Mouse (Mus musculus): ENCODE measurements around the gene Robo2. TPM values are rescaled to one million over a fixed set of nuclear protein-coding genes. Genes with fewer than 3 reads are reported as not detected.

The Robo2 gene
- polyA plus RNA-seq, 1 experiment from 2014 or later, result 60.7 TPM

DNA sequence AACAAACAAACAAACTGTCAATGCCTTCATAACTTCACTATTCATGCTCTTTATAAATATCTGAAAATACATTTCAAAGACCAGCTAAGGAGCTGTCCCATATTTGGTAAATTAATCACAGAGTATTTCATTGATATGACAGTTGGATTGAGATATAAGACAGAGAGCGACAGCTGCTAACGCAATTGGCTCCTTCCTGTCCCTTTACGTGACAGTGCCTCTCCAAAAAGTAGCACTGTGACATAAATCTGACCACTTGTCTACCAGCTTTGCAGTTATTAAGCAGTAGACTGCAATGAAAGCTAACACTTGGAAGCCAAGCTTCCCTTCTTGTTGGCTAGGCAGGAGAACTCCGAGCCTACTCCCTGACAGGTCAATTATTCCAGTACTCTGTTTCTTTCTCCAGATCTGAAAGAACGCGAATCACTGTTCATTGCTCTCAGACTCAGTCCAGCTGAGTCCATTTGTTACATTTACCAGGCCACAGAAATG lies 452.1 kb downstream of the Robo2 start:
- H3K27me3 ChIP-seq, result no peaks in the 10 kb centered on the region
- no peaks in the 10 kb centered on the region for H3K9me3 ChIP-seq
- no peaks in the 10 kb centered on the region for H3K36me3 ChIP-seq
- no peak overlapping the region for H3K27ac ChIP-seq (replicated peaks)
- no peak overlapping the region for H3K4me3 ChIP-seq
- no peaks in the 10 kb centered on the region for H3K4me1 ChIP-seq
- WGBS, result 75% methylated on average over 6 of the region's 6 CpGs
- no peak overlapping the region for H3K4me2 ChIP-seq (replicated peaks)
- ATAC-seq (ENCODE audit: low FRiP score, low read depth), result no peak
- H3K9ac ChIP-seq (replicated peaks), result no peak overlapping the region

DNA sequence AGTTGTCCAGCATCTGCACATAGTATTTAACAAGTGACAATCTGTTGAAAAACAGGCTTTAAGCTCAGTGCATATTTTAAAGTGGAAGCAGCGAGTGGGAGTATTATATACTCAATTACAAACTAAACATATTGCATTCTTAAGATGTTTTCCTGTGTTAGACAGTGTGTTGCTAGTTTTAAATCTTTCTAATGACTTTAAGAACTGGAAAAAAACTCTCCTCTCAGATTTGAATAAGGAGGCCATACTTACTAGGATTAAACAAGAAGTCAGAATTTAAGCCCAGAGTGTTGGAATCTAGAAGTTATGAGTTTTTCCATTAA lies 453.1 kb downstream of the Robo2 start:
- no peaks in the 10 kb centered on the region for H3K9me3 ChIP-seq
- H3K27ac ChIP-seq (replicated peaks), result no peak overlapping the region
- no peak overlapping the region for H3K4me2 ChIP-seq (replicated peaks)
- no peaks in the 10 kb centered on the region for H3K27me3 ChIP-seq
- no peak overlapping the region for H3K4me3 ChIP-seq
- no peaks in the 10 kb centered on the region for H3K36me3 ChIP-seq
- 83% methylated on average over 1 of the region's 1 CpGs for WGBS
- no peaks in the 10 kb centered on the region for H3K4me1 ChIP-seq
- no peak for ATAC-seq (ENCODE audit: low FRiP score, low read depth)
- no peak overlapping the region for H3K9ac ChIP-seq (replicated peaks)

DNA sequence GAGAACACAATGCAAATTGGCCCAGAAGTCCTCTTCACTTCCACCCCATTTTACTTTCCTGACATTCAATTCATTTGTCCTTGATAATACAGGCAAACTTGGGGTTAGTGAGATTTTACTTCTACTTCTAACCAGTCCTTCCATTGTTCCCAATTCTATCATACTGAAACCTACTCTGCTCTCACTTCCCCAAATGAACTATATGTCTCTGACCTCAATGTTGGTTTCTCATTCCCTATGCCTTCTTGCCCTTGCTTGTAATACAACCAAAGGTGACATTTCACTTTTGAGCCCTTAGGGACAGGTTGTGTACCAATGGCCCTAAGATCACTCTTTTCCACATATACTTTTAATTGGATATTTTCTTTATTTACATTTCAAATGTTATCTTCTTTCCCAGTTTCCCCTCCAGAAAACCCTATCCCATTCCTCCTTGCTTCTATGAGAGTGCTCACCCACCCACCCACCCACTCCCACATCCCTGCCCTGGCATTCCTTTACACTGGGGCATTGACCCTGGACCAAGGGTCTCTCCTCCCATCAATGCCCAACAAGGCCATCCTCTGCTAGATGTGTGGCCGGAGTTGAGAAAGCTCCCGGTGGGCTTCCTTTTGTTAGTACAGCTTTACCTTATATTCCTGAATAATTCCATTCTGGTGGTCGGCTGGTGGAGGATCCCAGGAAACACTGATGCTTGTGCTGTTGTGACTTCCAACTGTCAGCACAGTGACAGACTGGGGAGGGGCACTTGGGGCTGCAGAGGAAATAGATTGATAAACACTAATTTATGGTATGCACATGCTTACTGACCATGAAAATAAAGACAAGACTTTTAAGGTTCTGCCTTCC lies 453.7 kb downstream of the Robo2 start:
- no peaks in the 10 kb centered on the region for H3K4me1 ChIP-seq
- no peak for ATAC-seq (ENCODE audit: low FRiP score, low read depth)
- no peaks in the 10 kb centered on the region for H3K9me3 ChIP-seq

DNA sequence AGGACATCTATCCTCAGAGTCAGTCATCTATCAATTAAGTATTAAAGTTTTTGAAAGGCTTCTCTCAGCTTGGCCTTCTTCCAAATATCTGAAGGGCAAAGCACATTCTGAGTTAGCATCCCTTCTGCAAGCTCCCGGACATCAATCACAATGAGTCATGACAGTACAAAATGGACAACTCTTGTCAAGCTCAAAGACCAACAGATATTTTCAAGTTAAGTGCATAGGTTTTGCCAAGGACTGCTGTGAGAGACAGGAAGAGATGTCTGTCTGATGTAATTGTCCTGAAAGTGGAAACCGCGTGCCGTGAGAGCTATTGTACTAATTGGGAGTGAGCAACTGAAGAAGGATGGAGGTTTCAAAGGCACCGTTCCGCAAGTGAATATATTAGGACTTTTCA lies 465.5 kb downstream of the Robo2 start:
- Histone ChIP-seq H3K36me3 (no peaks in the 10 kb centered on the region), H3K9ac (replicated peaks) (no peak overlapping the region), H3K4me1 (no peaks in the 10 kb centered on the region), H3K4me2 (replicated peaks) (no peak overlapping the region), H3K27me3 (no peaks in the 10 kb centered on the region), H3K4me3 (no peak overlapping the region), H3K27ac (replicated peaks) (no peak overlapping the region), H3K9me3 (no peaks in the 10 kb centered on the region)
- WGBS, result 86% methylated on average over 6 of the region's 6 CpGs
- no peak for ATAC-seq (ENCODE audit: low FRiP score, low read depth)

More for the DNA sequence above, 453.7 kb downstream of the Robo2 start:
- no peak overlapping the region for H3K27ac ChIP-seq (replicated peaks)
- H3K36me3 ChIP-seq, result no peaks in the 10 kb centered on the region
- H3K9ac ChIP-seq (replicated peaks), result no peak overlapping the region
- WGBS, result 37% methylated on average over 3 of the region's 3 CpGs
- H3K27me3 ChIP-seq, result no peaks in the 10 kb centered on the region
- no peak overlapping the region for H3K4me2 ChIP-seq (replicated peaks)
- H3K4me3 ChIP-seq, result no peak overlapping the region

DNA sequence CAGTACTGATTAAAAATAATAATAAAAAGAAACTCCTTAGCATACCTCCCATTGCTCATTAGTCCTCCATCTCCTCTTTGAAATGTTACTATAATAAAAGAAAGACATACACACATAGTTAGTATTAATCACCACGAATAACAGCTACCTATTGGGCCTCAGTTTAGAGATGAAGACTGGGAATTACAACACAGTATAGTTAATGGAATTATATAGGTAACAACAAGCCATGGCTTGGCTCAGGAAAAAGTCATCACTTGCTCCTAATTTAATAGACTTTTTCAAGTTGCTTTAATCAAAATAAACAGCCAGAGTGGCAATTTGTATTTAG lies 471.4 kb downstream of the Robo2 start:
- Histone ChIP-seq H3K4me1 (no peaks in the 10 kb centered on the region), H3K4me2 (replicated peaks) (no peak overlapping the region), H3K9me3 (no peaks in the 10 kb centered on the region), H3K4me3 (no peak overlapping the region), H3K9ac (replicated peaks) (no peak overlapping the region), H3K36me3 (no peaks in the 10 kb centered on the region), H3K27ac (replicated peaks) (no peak overlapping the region), H3K27me3 (no peaks in the 10 kb centered on the region)
- 67% methylated on average over 1 of the region's 1 CpGs for WGBS
- ATAC-seq (ENCODE audit: low FRiP score, low read depth), result no peak

DNA sequence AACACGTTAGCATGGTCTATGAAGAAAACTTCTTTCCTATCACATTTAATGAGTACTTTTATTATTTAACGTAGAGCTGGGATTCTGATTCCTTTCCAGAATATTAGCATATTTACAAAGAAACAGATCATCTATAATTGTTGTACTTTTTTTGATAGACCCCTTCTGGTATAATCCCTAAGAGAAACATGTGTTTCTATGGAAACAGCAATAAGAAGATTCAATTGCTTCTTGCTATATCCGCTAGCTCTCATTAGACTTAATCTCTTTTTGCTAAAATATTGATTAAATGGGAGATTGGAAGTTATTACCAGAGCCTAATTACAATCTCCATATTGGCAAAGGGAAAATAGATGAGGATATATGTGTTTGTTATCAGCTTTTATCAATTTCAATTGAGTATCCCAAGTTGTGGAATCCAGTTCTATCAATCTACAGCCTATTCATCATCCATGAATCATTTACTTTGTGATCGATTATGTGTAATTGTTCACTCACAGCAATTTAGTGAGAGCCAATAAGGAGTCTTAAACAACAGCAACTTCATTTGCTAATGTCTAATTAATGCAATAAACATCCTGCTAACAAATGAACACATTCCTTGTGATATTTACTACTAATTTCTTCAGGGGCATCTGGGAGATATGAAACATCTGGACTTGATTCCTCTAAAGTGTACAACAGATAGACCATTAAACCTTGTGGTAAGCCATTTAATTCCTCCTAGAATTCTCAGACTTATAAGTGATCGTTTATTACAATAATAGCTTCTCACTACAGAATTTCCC lies 472.0 kb downstream of the Robo2 start:
- H3K4me1 ChIP-seq, result no peaks in the 10 kb centered on the region
- WGBS, result 80% methylated on average over 5 of the region's 5 CpGs

DNA sequence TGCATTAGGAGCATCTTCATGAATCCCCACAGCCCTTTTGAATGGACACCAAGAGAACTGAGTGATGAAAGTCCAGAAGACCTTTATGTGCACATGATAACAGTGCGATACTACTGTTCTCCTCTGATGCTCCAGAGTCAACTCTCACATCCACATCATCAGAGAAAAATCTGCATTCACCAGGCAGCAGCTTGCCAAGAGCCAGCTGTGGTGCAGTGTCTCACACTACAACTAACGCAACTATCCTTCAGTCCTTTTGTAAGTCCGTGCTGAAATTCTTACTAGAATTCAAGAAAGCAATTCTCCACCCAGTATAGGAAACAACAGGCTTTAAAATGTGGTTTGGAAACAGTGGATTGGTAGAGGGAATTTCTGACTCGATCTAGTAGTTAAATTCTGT lies 481.3 kb downstream of the Robo2 start:
- no peak for ATAC-seq (ENCODE audit: low FRiP score, low read depth)
- WGBS, result 88% methylated on average over 4 of the region's 4 CpGs
- Histone ChIP-seq H3K9me3 (no peaks in the 10 kb centered on the region), H3K4me1 (no peaks in the 10 kb centered on the region), H3K4me2 (replicated peaks) (no peak overlapping the region), H3K9ac (replicated peaks) (no peak overlapping the region), H3K27me3 (no peaks in the 10 kb centered on the region), H3K4me3 (no peak overlapping the region), H3K27ac (replicated peaks) (no peak overlapping the region), H3K36me3 (no peaks in the 10 kb centered on the region)

More for the DNA sequence above, 472.0 kb downstream of the Robo2 start:
- ATAC-seq (ENCODE audit: low FRiP score, low read depth), result no peak
- Histone ChIP-seq H3K9me3 (no peaks in the 10 kb centered on the region), H3K27me3 (no peaks in the 10 kb centered on the region), H3K4me2 (replicated peaks) (no peak overlapping the region), H3K36me3 (no peaks in the 10 kb centered on the region), H3K27ac (replicated peaks) (no peak overlapping the region), H3K9ac (replicated peaks) (no peak overlapping the region), H3K4me3 (no peak overlapping the region)

DNA sequence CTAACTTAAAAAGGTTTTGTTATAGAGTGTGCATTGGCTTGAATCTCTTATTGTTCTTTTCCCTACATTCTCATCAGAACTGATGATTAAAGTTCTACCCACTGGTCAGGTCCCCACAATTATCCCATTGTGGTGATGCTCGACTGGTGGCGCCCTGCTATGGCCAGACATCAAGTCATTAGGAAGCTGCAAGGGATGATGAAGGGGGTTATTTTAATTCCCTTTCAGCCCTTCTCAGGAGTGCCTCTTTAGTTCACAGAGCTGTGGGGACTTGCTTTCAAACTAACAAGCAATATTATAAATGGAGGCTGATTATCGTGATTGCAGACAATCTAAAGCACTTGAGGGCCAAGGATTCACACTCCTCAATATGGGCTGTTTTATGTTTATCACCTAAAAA lies 484.1 kb downstream of the Robo2 start:
- no peaks in the 10 kb centered on the region for H3K9me3 ChIP-seq
- H3K27ac ChIP-seq (replicated peaks), result no peak overlapping the region
- no peak overlapping the region for H3K4me3 ChIP-seq
- no peak for ATAC-seq (ENCODE audit: low FRiP score, low read depth)
- 40% methylated on average over 3 of the region's 3 CpGs for WGBS
- H3K4me2 ChIP-seq (replicated peaks), result no peak overlapping the region
- no peaks in the 10 kb centered on the region for H3K27me3 ChIP-seq
- no peaks in the 10 kb centered on the region for H3K4me1 ChIP-seq
- H3K9ac ChIP-seq (replicated peaks), result no peak overlapping the region
- H3K36me3 ChIP-seq, result no peaks in the 10 kb centered on the region

DNA sequence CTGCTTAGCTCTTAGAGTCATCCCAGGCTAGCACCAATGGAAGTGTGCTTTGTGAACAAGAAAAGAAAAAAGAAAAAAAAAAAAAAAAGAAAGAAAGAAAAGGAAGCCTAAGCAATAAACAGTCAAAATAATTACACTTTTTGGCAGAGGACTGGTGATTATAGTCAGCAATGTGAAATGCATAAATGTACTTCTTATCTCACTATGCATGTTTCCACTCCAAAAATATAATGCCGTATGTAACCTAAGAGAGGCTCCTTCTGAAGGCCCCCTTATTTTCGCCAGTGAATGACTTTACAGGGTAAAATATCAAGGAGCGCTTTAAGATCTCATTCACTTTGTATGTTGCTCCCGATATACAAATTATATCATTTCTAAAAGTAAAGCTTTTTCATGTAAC lies 496.2 kb downstream of the Robo2 start:
- WGBS, result 90% methylated on average over 4 of the region's 4 CpGs
- no peaks in the 10 kb centered on the region for H3K27me3 ChIP-seq
- H3K9me3 ChIP-seq, result no peaks in the 10 kb centered on the region
- H3K4me3 ChIP-seq, result no peak overlapping the region
- H3K9ac ChIP-seq (replicated peaks), result no peak overlapping the region
- H3K4me2 ChIP-seq (replicated peaks), result no peak overlapping the region
- H3K36me3 ChIP-seq, result no peaks in the 10 kb centered on the region
- no peak overlapping the region for H3K27ac ChIP-seq (replicated peaks)
- no peak for ATAC-seq (ENCODE audit: low FRiP score, low read depth)
- H3K4me1 ChIP-seq, result no peaks in the 10 kb centered on the region

DNA sequence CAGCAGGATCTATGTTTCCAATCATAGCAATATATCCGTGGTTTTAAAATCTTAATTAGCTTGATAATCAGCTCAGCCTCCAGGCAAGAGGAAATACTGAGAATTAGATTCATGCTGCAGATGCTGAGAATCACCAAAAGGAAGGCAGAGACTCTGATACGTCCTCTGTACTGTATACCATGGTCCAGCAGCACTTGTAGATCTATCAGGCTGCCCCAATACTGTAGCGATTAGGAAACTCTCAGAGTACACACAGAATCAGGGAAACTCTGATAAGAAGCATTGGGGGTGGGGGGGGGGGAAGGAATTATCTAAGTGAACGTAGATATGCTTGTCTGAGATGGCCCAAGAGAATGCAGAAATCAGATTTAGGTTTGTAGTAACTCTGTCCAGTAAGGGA lies 496.7 kb downstream of the Robo2 start:
- WGBS, result 72% methylated on average over 4 of the region's 4 CpGs
- Histone ChIP-seq H3K27ac (replicated peaks) (no peak overlapping the region), H3K27me3 (no peaks in the 10 kb centered on the region), H3K4me2 (replicated peaks) (no peak overlapping the region), H3K4me3 (no peak overlapping the region), H3K36me3 (no peaks in the 10 kb centered on the region), H3K4me1 (no peaks in the 10 kb centered on the region), H3K9me3 (no peaks in the 10 kb centered on the region), H3K9ac (replicated peaks) (no peak overlapping the region)
- ATAC-seq (ENCODE audit: low FRiP score, low read depth), result no peak

DNA sequence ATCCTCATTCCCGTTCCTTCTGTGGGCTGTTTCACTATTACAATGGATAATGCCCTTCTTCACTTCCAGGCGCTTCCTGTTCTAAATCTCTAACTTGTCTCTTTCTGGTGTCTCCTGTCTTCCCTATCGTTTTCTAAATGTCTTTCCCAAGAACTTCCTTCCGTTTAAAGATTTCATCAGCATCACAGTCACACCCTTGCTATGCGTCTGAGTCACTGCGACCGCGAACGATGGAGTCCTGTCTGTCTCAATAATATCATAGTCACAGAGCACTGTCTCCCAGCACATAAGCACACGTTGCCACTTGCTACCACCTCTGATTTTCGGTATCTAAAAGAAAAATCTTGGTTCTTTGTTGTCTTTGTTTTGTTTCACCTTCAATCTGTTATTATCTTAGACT lies 503.1 kb downstream of the Robo2 start:
- Histone ChIP-seq H3K9ac (replicated peaks) (no peak overlapping the region), H3K4me2 (replicated peaks) (no peak overlapping the region), H3K27me3 (no peaks in the 10 kb centered on the region), H3K9me3 (no peaks in the 10 kb centered on the region), H3K36me3 (no peaks in the 10 kb centered on the region), H3K27ac (replicated peaks) (no peak overlapping the region), H3K4me1 (no peaks in the 10 kb centered on the region), H3K4me3 (no peak overlapping the region)
- WGBS, result 88% methylated on average over 11 of the region's 11 CpGs
- no peak for ATAC-seq (ENCODE audit: low FRiP score, low read depth)

DNA sequence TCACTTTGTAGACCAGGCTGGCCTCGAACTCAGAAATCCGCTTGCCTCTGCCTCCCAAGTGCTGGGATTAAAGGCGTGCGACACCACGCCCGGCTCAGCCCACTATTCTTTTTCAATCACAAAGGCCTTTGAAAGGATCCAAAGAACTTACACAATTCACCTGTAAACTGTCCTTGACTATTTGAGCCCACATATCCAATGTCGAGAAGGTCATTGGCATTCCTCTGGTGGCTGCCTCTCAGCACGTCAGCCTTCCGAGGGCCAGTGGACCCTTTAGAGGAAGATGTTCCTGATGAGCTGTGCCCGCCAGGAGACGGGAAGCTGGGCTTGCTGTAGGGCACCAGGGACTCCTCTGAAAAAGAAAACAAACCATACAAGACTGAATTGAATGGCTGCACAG lies 514.8 kb downstream of the Robo2 start:
- Histone ChIP-seq H3K27ac (replicated peaks) (no peak overlapping the region), H3K27me3 (no peaks in the 10 kb centered on the region), H3K9me3 (no peaks in the 10 kb centered on the region), H3K4me2 (replicated peaks) (no peak overlapping the region), H3K4me3 (no peak overlapping the region), H3K9ac (replicated peaks) (no peak overlapping the region), H3K36me3 (no peaks in the 10 kb centered on the region), H3K4me1 (no peaks in the 10 kb centered on the region)
- WGBS, result 89% methylated on average over 11 of the region's 11 CpGs
- ATAC-seq (ENCODE audit: low FRiP score, low read depth), result no peak

Measured in midbrain, embryonic 12.5 days (tissue).